Mouse (Mus musculus): ENCODE measurements around the gene Plppr1. TPM values are rescaled to one million over a fixed set of nuclear protein-coding genes. Genes with fewer than 3 reads are reported as not detected.

Gene Plppr1
- polyA plus RNA-seq, 1 experiment from 2014 or later = 24.1 TPM

DNA sequence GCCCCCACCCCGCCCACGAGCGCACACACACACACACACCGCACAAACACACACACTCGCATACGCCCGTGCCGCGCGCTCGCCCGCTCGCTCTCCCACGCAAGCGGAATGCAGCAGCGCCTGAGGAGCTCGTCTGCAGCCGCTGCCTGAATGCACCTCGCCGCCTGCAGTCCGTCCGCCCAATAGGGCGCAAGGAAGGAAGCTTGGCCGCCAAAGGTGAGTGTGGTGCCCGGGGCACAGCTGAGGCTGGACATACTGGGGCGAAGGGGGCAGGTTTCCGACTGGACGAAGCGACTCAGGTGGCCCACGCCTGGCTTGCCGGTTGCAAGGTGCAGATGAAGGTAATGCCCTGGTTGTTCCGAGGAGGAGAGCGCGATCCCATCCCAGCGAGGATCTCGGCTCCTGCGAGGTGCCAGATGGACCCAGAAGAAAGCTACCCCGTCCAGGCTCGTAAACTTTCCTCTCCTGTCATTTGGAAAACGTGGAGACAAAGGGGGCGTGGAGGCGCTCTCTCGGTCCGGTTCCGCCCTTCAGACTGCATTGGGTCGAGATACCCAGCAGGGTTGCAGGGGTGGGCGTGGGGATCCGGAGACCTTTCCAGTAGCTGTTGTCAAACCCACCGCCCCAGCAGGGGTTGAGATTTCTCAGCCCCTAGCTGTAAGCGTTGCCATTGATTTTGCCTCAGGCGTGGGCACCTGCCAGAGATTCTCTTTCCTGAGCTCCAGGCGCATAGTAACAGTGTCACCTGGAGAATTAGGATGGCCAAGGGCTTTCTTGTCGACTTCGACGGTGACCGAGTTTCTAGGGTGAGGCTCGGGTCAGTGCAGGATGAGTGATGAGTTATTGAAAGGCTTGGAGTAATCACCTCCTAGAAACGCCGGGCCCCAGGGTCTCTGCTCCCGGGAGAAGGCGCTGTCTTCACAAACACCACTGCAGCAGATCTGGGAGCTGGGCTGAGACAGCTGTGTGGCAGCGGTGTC is 619 bp downstream of the Plppr1 start:
- H3K27ac ChIP-seq (ENCODE audit: low read depth, low read length) = peak overlapping the region; percentile 75
- H3K27me3 ChIP-seq (ENCODE audit: control insufficient read depth, insufficient read depth, low read length) = peaks cover 2% of the 10 kb centered on the region; the same call in 1 of the 2 replicates
- peaks cover 3% of the 10 kb centered on the region; the same call in 1 of the 2 replicates for H3K4me1 ChIP-seq (ENCODE audit: control insufficient read depth, insufficient read depth, low read length)
- ATAC-seq (ENCODE audit: insufficient read depth, low FRiP score, low TSS enrichment) = peak; percentile 80
- DNase-seq (ENCODE audit: low spot score) = peak; percentile 69
- WGBS = under 1% methylated on average over 58 of the region's 62 CpGs
- no peaks in the 10 kb centered on the region for H3K9me3 ChIP-seq (ENCODE audit: control insufficient read depth, low read length)
- H3K4me2 ChIP-seq (ENCODE audit: low read depth) = peak overlapping the region; percentile 87
- no peaks in the 10 kb centered on the region for H3K36me3 ChIP-seq (ENCODE audit: control insufficient read depth, insufficient read depth, low read length)
- peak overlapping the region; percentile 67 for H3K9ac ChIP-seq (ENCODE audit: low read length)
- peak overlapping the region; percentile 74 for H3K4me3 ChIP-seq (ENCODE audit: low read depth, low read length)

DNA sequence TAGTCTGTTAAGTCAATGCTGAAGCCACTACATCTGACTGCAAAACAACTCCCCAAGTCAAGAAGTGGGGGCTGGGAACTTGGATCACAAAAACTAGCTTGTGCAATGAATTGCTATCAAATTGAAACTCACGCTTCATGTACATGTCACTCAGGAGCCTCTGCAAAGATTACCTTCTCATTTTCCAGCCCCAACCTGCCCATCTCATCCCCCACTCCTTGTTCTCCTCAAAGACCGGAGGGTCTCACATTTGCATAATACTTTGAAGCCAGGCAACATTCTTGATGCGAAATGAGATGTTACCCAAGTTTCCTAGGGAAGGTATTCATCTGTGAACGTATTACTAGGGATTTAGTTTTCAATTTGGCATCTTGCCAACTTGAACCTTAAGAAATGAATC is 10.4 kb downstream of the Plppr1 start:
- ATAC-seq (ENCODE audit: insufficient read depth, low FRiP score, low TSS enrichment) (no peak), DNase-seq (ENCODE audit: low spot score) (no peak)
- Histone ChIP-seq H3K9ac (ENCODE audit: low read length) (no peak overlapping the region), H3K36me3 (ENCODE audit: control insufficient read depth, insufficient read depth, low read length) (no peaks in the 10 kb centered on the region), H3K27ac (ENCODE audit: low read depth, low read length) (no peak overlapping the region), H3K9me3 (ENCODE audit: control insufficient read depth, low read length) (no peaks in the 10 kb centered on the region), H3K4me3 (ENCODE audit: low read depth, low read length) (no peak overlapping the region), H3K4me1 (ENCODE audit: control insufficient read depth, insufficient read depth, low read length) (no peaks in the 10 kb centered on the region), H3K27me3 (ENCODE audit: control insufficient read depth, insufficient read depth, low read length) (no peaks in the 10 kb centered on the region), H3K4me2 (ENCODE audit: low read depth) (no peak overlapping the region)
- 91% methylated on average over 4 of the region's 4 CpGs for WGBS

DNA sequence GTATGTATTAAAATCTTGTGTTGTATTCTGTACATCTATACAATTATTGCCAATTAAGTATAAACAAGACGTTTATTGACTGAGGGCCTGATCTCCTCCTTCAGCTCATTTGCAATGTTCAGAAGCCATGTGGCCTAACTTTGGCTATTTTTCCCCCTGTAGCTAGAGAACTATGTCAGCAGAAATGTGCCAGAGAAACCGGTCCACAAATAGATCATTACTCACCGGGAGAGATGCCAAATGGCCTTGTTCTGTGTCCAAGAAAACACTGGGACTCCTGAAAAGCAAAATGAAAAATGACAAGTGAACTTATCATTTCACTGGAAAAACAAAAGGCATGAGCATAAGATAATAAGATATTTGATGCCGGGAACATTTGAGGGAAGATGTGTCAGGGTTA is 13.8 kb downstream of the Plppr1 start:
- 87% methylated on average over 4 of the region's 4 CpGs for WGBS
- Histone ChIP-seq H3K27ac (ENCODE audit: low read depth, low read length) (no peak overlapping the region), H3K4me2 (ENCODE audit: low read depth) (no peak overlapping the region), H3K4me3 (ENCODE audit: low read depth, low read length) (no peak overlapping the region), H3K27me3 (ENCODE audit: control insufficient read depth, insufficient read depth, low read length) (no peaks in the 10 kb centered on the region), H3K9ac (ENCODE audit: low read length) (no peak overlapping the region), H3K4me1 (ENCODE audit: control insufficient read depth, insufficient read depth, low read length) (no peaks in the 10 kb centered on the region), H3K36me3 (ENCODE audit: control insufficient read depth, insufficient read depth, low read length) (no peaks in the 10 kb centered on the region), H3K9me3 (ENCODE audit: control insufficient read depth, low read length) (no peaks in the 10 kb centered on the region)
- ATAC-seq (ENCODE audit: insufficient read depth, low FRiP score, low TSS enrichment) (no peak), DNase-seq (ENCODE audit: low spot score) (no peak)

DNA sequence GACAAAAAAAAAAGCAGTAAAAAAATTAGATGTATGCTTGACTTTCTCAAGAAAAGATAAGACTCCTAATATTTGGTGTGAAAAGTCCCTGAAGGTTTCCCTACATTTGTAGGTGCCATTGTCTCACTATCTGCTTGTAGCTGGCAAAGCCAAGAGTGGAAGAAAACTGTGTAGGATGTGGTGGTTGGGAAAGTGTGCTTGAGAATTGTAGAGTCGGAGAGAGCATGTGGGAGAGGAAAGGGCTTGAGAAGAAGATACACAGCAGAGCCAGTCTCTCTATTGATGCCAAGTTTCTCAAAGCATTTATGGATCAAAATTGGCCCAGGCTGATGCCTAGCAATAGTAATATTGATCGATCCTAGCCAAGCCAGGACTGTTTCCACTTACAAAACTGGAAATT is 16.8 kb downstream of the Plppr1 start:
- no peaks in the 10 kb centered on the region for H3K9me3 ChIP-seq (ENCODE audit: control insufficient read depth, low read length)
- no peaks in the 10 kb centered on the region for H3K27me3 ChIP-seq (ENCODE audit: control insufficient read depth, insufficient read depth, low read length)
- H3K9ac ChIP-seq (ENCODE audit: low read length) = no peak overlapping the region
- WGBS = 94% methylated on average over 2 of the region's 2 CpGs
- H3K4me3 ChIP-seq (ENCODE audit: low read depth, low read length) = no peak overlapping the region
- DNase-seq (ENCODE audit: low spot score) (no peak), ATAC-seq (ENCODE audit: insufficient read depth, low FRiP score, low TSS enrichment) (no peak)
- H3K4me2 ChIP-seq (ENCODE audit: low read depth) = no peak overlapping the region
- H3K4me1 ChIP-seq (ENCODE audit: control insufficient read depth, insufficient read depth, low read length) = no peaks in the 10 kb centered on the region
- no peak overlapping the region for H3K27ac ChIP-seq (ENCODE audit: low read depth, low read length)
- H3K36me3 ChIP-seq (ENCODE audit: control insufficient read depth, insufficient read depth, low read length) = no peaks in the 10 kb centered on the region

DNA sequence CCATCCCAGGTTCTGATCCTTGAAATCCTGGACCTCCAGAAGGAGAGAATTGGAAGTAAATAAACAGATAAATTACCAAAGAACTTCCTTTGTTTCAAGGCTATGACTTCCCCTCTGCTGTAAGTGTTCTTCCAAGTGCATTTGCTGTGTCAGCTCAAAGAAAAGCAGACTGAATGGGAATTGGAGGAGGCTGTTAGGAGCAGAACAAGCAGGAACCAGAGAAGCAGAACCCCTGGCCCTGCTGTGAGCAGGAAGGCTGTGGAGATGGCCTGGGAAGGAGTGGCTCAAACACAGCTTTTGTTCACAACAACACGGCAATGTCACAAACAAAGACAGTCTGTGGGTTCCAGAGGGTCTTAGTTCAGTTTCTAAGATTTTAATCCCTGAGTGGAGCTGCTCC is 20.3 kb downstream of the Plppr1 start:
- ATAC-seq (ENCODE audit: insufficient read depth, low FRiP score, low TSS enrichment) (no peak), DNase-seq (ENCODE audit: low spot score) (no peak)
- Histone ChIP-seq H3K27ac (ENCODE audit: low read depth, low read length) (no peak overlapping the region), H3K9ac (ENCODE audit: low read length) (no peak overlapping the region), H3K27me3 (ENCODE audit: control insufficient read depth, insufficient read depth, low read length) (no peaks in the 10 kb centered on the region), H3K36me3 (ENCODE audit: control insufficient read depth, insufficient read depth, low read length) (no peaks in the 10 kb centered on the region), H3K4me1 (ENCODE audit: control insufficient read depth, insufficient read depth, low read length) (no peaks in the 10 kb centered on the region), H3K9me3 (ENCODE audit: control insufficient read depth, low read length) (no peaks in the 10 kb centered on the region), H3K4me3 (ENCODE audit: low read depth, low read length) (no peak overlapping the region), H3K4me2 (ENCODE audit: low read depth) (no peak overlapping the region)
- whole genome bisulfite sequencing = 41% methylated on average over 1 of the region's 1 CpGs

DNA sequence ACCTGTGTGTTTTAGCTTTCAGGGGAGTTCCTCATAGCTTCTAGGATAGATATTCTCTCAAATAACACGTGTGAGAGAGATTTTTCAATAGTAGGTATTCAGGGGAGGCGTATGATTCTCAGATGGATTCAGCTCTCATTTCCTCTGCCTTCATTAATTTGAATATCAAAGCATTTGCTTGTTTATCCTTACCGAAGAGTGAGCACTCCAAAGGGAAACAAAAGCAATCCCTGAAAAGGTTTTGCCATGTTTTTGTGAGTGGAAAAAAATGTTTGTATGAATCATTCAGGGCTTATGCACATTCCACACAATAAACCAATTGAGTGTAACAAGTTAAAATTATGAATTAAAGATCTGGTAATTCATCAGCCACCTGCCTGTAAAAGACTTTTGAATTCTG is 29.1 kb downstream of the Plppr1 start:
- H3K4me1 ChIP-seq (ENCODE audit: control insufficient read depth, insufficient read depth, low read length) = no peaks in the 10 kb centered on the region
- no peak for DNase-seq (ENCODE audit: low spot score)
- H3K4me3 ChIP-seq (ENCODE audit: low read depth, low read length) = no peak overlapping the region
- H3K9me3 ChIP-seq (ENCODE audit: control insufficient read depth, low read length) = no peaks in the 10 kb centered on the region
- no peak for ATAC-seq (ENCODE audit: insufficient read depth, low FRiP score, low TSS enrichment)
- H3K9ac ChIP-seq (ENCODE audit: low read length) = no peak overlapping the region
- H3K27me3 ChIP-seq (ENCODE audit: control insufficient read depth, insufficient read depth, low read length) = no peaks in the 10 kb centered on the region
- no peaks in the 10 kb centered on the region for H3K36me3 ChIP-seq (ENCODE audit: control insufficient read depth, insufficient read depth, low read length)
- H3K27ac ChIP-seq (ENCODE audit: low read depth, low read length) = no peak overlapping the region
- 56% methylated on average over 3 of the region's 3 CpGs for WGBS
- no peak overlapping the region for H3K4me2 ChIP-seq (ENCODE audit: low read depth)

DNA sequence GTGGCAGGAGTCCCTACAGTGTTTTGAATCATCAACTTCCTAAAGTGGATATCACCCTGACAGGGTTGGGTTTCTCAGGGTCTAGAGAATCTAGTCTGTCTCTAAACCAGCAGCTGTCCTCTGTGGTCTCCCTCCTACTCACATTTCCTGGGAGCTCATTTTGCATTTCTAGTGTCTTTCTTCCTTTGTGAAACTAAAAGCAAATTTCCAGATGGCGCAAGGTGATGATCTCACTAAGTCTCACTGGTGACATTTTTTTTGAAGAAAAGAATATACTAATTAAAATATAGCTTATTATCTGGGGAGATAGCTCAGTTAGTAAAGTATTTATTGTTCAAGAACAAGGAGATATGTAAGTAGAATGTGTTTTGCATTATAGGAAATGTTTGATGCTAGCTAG is 31.4 kb downstream of the Plppr1 start:
- DNase-seq (ENCODE audit: low spot score) (no peak), ATAC-seq (ENCODE audit: insufficient read depth, low FRiP score, low TSS enrichment) (no peak)
- Histone ChIP-seq H3K9me3 (ENCODE audit: control insufficient read depth, low read length) (no peaks in the 10 kb centered on the region), H3K27ac (ENCODE audit: low read depth, low read length) (no peak overlapping the region), H3K36me3 (ENCODE audit: control insufficient read depth, insufficient read depth, low read length) (no peaks in the 10 kb centered on the region), H3K4me3 (ENCODE audit: low read depth, low read length) (no peak overlapping the region), H3K9ac (ENCODE audit: low read length) (no peak overlapping the region), H3K4me2 (ENCODE audit: low read depth) (no peak overlapping the region), H3K4me1 (ENCODE audit: control insufficient read depth, insufficient read depth, low read length) (no peaks in the 10 kb centered on the region), H3K27me3 (ENCODE audit: control insufficient read depth, insufficient read depth, low read length) (no peaks in the 10 kb centered on the region)
- 95% methylated on average over 1 of the region's 1 CpGs for WGBS

DNA sequence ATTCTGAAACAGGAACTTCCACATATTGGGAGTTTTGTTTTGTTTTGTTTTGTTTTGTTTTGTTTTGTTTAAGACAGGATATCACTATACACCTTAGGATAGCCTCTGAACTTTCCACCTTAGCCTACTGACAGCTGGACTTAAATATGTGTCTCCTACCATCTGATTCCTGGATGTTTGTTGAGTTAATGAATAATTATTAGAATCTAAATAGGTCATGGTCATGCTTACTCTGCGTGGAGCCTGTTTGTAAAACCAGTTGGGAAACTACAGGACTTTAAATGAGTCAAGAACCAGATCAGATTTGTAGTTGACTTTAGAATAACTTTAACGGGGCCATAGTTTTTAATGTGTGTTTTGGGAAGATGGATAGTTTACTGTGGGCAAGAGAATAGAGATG is 40.4 kb downstream of the Plppr1 start:
- 88% methylated on average over 2 of the region's 2 CpGs for WGBS
- no peak for ATAC-seq (ENCODE audit: insufficient read depth, low FRiP score, low TSS enrichment)
- Histone ChIP-seq H3K36me3 (ENCODE audit: control insufficient read depth, insufficient read depth, low read length) (no peaks in the 10 kb centered on the region), H3K4me3 (ENCODE audit: low read depth, low read length) (no peak overlapping the region), H3K9me3 (ENCODE audit: control insufficient read depth, low read length) (no peaks in the 10 kb centered on the region), H3K4me1 (ENCODE audit: control insufficient read depth, insufficient read depth, low read length) (0 out of 2 replicates have a peak, but pooled peaks cover 3% of the 10 kb centered on the region), H3K9ac (ENCODE audit: low read length) (no peak overlapping the region), H3K4me2 (ENCODE audit: low read depth) (no peak overlapping the region), H3K27me3 (ENCODE audit: control insufficient read depth, insufficient read depth, low read length) (no peaks in the 10 kb centered on the region), H3K27ac (ENCODE audit: low read depth, low read length) (no peak overlapping the region)
- no peak for DNase-seq (ENCODE audit: low spot score)

Measured in neural tube, embryonic 11.5 days (tissue).